Mouse (Mus musculus) effector memory CD4-positive, alpha-beta T cell, adult 7 months (primary cell): ENCODE data around the gene Itgal. TPM values are rescaled to one million over a fixed set of nuclear protein-coding genes. Genes with fewer than 3 reads are reported as not detected.

ENCODE experiments used
- polyA plus RNA-seq: library from polyadenylated mRNA; unstranded; fragments of 100-300 nt; shearing (Covaris generic); gene quantifications from one replicate; pipeline ENCODE4 v1.2.1, GENCODE M21; 2017

Itgal gene
- polyA plus RNA-seq: 375 TPM

GRCm38 (mm10) chr7:127296098-127296497 is at the start of gene Itgal:
Itgal (plus strand) TSS chr7:127296260.

GRCm38 (mm10) chr7:127260309-127261111 is 35.5 kb upstream of the Itgal start, which contains the start of gene Dctpp1:
Dctpp1 (minus strand) TSS chr7:127260709.

GRCm38 (mm10) chr7:127273925-127274789 is 21.9 kb upstream of the Itgal start, which contains the start of gene Sephs2:
Sephs2 (minus strand) TSS chr7:127274055.

GRCm38 (mm10) chr7:127345512-127346325 is 49.7 kb downstream of the Itgal start, which contains the start of gene Zfp768:
Zfp768 (minus strand) TSS chr7:127345589.

GRCm38 (mm10) chr7:127375271-127376245 is 79.5 kb downstream of the Itgal start, which contains the start of gene Zfp747:
Zfp747 (minus strand) TSS chr7:127376050.

Other genes starting within 250 kb of the Itgal start
- gene Zg16, start 208.9 kb upstream of the Itgal start, polyA plus RNA-seq: not detected
- gene AI467606, start 204.9 kb upstream of the Itgal start, polyA plus RNA-seq: 70.4 TPM
- 11.2 TPM for gene Qprt, start 174.0 kb upstream of the Itgal start, polyA plus RNA-seq
- 49.4 TPM for gene Spn, start 158.4 kb upstream of the Itgal start, polyA plus RNA-seq
- 72.4 TPM for gene Cd2bp2, start 100.2 kb upstream of the Itgal start, polyA plus RNA-seq
- 63.5 TPM for gene Tbc1d10b, start 87.8 kb upstream of the Itgal start, polyA plus RNA-seq
- 13.0 TPM for gene Mylpf, start 87.4 kb upstream of the Itgal start, polyA plus RNA-seq
- gene Zfp553, start 63.2 kb upstream of the Itgal start, polyA plus RNA-seq: 6.8 TPM
- 491 TPM for gene Sept1, start 63.1 kb upstream of the Itgal start, polyA plus RNA-seq
- 5.0 TPM for gene Zfp771, start 52.0 kb upstream of the Itgal start, polyA plus RNA-seq
- 18.2 TPM for gene Dctpp1, start 35.6 kb upstream of the Itgal start, polyA plus RNA-seq
- 31.4 TPM for gene Sephs2, start 22.2 kb upstream of the Itgal start, polyA plus RNA-seq
- gene Zfp768, start 49.3 kb downstream of the Itgal start, polyA plus RNA-seq: 0.27 TPM
- 21.0 TPM for gene Zfp747, start 79.8 kb downstream of the Itgal start, polyA plus RNA-seq
- gene 9130019O22Rik, start 90.9 kb downstream of the Itgal start, polyA plus RNA-seq: 7.3 TPM
- gene E430018J23Rik, start 97.4 kb downstream of the Itgal start, polyA plus RNA-seq: 4.4 TPM
- 13.3 TPM for gene Zfp764, start 110.6 kb downstream of the Itgal start, polyA plus RNA-seq
- gene Zfp688, start 125.8 kb downstream of the Itgal start, polyA plus RNA-seq: 24.7 TPM
- gene Zfp689, start 152.9 kb downstream of the Itgal start, polyA plus RNA-seq: 7.4 TPM
- 138 TPM for gene Prr14, start 163.4 kb downstream of the Itgal start, polyA plus RNA-seq
- 11.9 TPM for gene Fbrs, start 182.9 kb downstream of the Itgal start, polyA plus RNA-seq
- gene Srcap, start 215.7 kb downstream of the Itgal start, polyA plus RNA-seq: 78.0 TPM
- 6.4 TPM for gene Gm42715, start 223.3 kb downstream of the Itgal start, polyA plus RNA-seq